Mouse (Mus musculus) stomach, embryonic 15.5 days (tissue): ENCODE measurements around the gene Ptprn2. TPM values are rescaled to one million over a fixed set of nuclear protein-coding genes. Genes with fewer than 3 reads are reported as not detected.

ENCODE experiments used
- ATAC-seq: fragments of 200-750 bp; cut with Nextera tagmentation; 2 replicates; pipeline ENCODE4 v1.8.0; 2017; ENCODE audit warnings: low read depth, moderate number of reproducible peaks, moderate TSS enrichment; ENCODE audit not compliant: insufficient read depth, low FRiP score
- H3K27ac ChIP-seq: fragments of 300-500 bp; sonication (generic); 2 replicates; pipeline ENCODE4 v1.5.1; 2015; ENCODE audit warnings: mild to moderate bottlenecking, inconsistent platforms
- H3K27me3 ChIP-seq: fragments of 300-500 bp; sonication (generic); replicated peaks from 2 replicates; pipeline ENCODE4 v1.6.1; 2015; ENCODE audit warnings: inconsistent platforms
- H3K36me3 ChIP-seq: fragments of 300-500 bp; sonication (generic); 2 replicates; pipeline ENCODE4 v1.6.1; 2015; ENCODE audit warnings: inconsistent platforms
- H3K4me1 ChIP-seq: fragments of 300-500 bp; sonication (generic); 2 replicates; pipeline ENCODE4 v1.6.1; 2015; ENCODE audit warnings: inconsistent platforms
- H3K4me2 ChIP-seq: fragments of 300-500 bp; sonication (generic); 2 replicates; pipeline ENCODE4 v1.6.1; 2015; ENCODE audit warnings: mild to moderate bottlenecking, inconsistent platforms
- H3K4me3 ChIP-seq: fragments of 300-500 bp; sonication (generic); replicated peaks from 2 replicates; pipeline ENCODE4 v1.5.1; 2015; ENCODE audit warnings: inconsistent platforms
- H3K9ac ChIP-seq: fragments of 300-500 bp; sonication (generic); 2 replicates; pipeline ENCODE4 v1.6.1; 2015; ENCODE audit warnings: inconsistent platforms
- H3K9me3 ChIP-seq: fragments of 300-500 bp; sonication (generic); 2 replicates; pipeline ENCODE4 v1.6.1; 2016; ENCODE audit warnings: inconsistent platforms
- WGBS: fragments of 180-500 bp; shearing (Covaris S2); methylation state at CpG from one replicate; pipeline ENCODE4 v1.1.7; 2015; 5-methylcytosine and 5-hydroxymethylcytosine counted together
- polyA plus RNA-seq: library from polyadenylated mRNA; unstranded; fragments of >200 nt; fragmentation: Nextera tagmentation; extraction: Ambion mirVana; gene quantifications from 2 replicates; pipeline ENCODE4 v1.2.1, GENCODE M21; 2015

The Ptprn2 gene
- polyA plus RNA-seq, 1 experiment from 2014 or later = 3.7 TPM

- H3K9me3 ChIP-seq = no peaks in the 10 kb centered on the region
- 63% methylated on average over 10 of the region's 10 CpGs for WGBS
These were observed 629.8 kb downstream of the Ptprn2 start for GRCm38 (mm10) chr12:117115254-117115865.

GRCm38 (mm10) chr12:117127078-117127477, 641.6 kb downstream of the Ptprn2 start:
- no peak for ATAC-seq
- 82% methylated on average over 3 of the region's 3 CpGs for WGBS
- no peak overlapping the region for H3K27ac ChIP-seq

More at GRCm38 (mm10) chr12:117115254-117115865, 629.8 kb downstream of the Ptprn2 start:
- no peak overlapping the region for H3K4me3 ChIP-seq
- no peaks in the 10 kb centered on the region for H3K27me3 ChIP-seq
- ATAC-seq = no peak
- no peaks in the 10 kb centered on the region for H3K36me3 ChIP-seq
- no peak overlapping the region for H3K27ac ChIP-seq
- H3K4me1 ChIP-seq = no peaks in the 10 kb centered on the region
- no peak overlapping the region for H3K9ac ChIP-seq
- H3K4me2 ChIP-seq = no peak overlapping the region

GRCm38 (mm10) chr12:117127485-117127884, 642.0 kb downstream of the Ptprn2 start:
- H3K9ac ChIP-seq = no peak overlapping the region
- no peak overlapping the region for H3K4me2 ChIP-seq
- ATAC-seq = no peak
- WGBS = 70% methylated on average over 6 of the region's 6 CpGs
- no peaks in the 10 kb centered on the region for H3K9me3 ChIP-seq
- H3K36me3 ChIP-seq = no peaks in the 10 kb centered on the region
- no peak overlapping the region for H3K4me3 ChIP-seq
- H3K27ac ChIP-seq = no peak overlapping the region
- H3K27me3 ChIP-seq = no peaks in the 10 kb centered on the region
- H3K4me1 ChIP-seq = no peaks in the 10 kb centered on the region

More at GRCm38 (mm10) chr12:117127078-117127477, 641.6 kb downstream of the Ptprn2 start:
- no peak overlapping the region for H3K9ac ChIP-seq
- no peak overlapping the region for H3K4me3 ChIP-seq
- no peaks in the 10 kb centered on the region for H3K4me1 ChIP-seq
- H3K27me3 ChIP-seq = no peaks in the 10 kb centered on the region
- H3K36me3 ChIP-seq = no peaks in the 10 kb centered on the region
- H3K4me2 ChIP-seq = no peak overlapping the region
- no peaks in the 10 kb centered on the region for H3K9me3 ChIP-seq

GRCm38 (mm10) chr12:117132095-117132494, 646.6 kb downstream of the Ptprn2 start:
- 18% methylated on average over 2 of the region's 2 CpGs for WGBS
- ATAC-seq = no peak
- Histone ChIP-seq H3K9me3 (no peaks in the 10 kb centered on the region), H3K4me2 (no peak overlapping the region), H3K9ac (no peak overlapping the region), H3K36me3 (no peaks in the 10 kb centered on the region), H3K4me1 (no peaks in the 10 kb centered on the region), H3K27ac (no peak overlapping the region), H3K27me3 (no peaks in the 10 kb centered on the region), H3K4me3 (no peak overlapping the region)

- 68% methylated on average over 5 of the region's 5 CpGs for WGBS
- no peak overlapping the region for H3K9ac ChIP-seq
- ATAC-seq = no peak
These were observed 649.7 kb downstream of the Ptprn2 start for GRCm38 (mm10) chr12:117135205-117135604.

GRCm38 (mm10) chr12:117136472-117137010, 651.0 kb downstream of the Ptprn2 start:
- no peak overlapping the region for H3K4me2 ChIP-seq
- WGBS = 64% methylated on average over 5 of the region's 5 CpGs
- H3K36me3 ChIP-seq = no peaks in the 10 kb centered on the region
- H3K4me1 ChIP-seq = no peaks in the 10 kb centered on the region
- no peak overlapping the region for H3K27ac ChIP-seq
- no peak for ATAC-seq
- no peak overlapping the region for H3K9ac ChIP-seq
- H3K27me3 ChIP-seq = no peaks in the 10 kb centered on the region
- H3K4me3 ChIP-seq = no peak overlapping the region
- no peaks in the 10 kb centered on the region for H3K9me3 ChIP-seq

More at GRCm38 (mm10) chr12:117135205-117135604, 649.7 kb downstream of the Ptprn2 start:
- Histone ChIP-seq H3K36me3 (no peaks in the 10 kb centered on the region), H3K27me3 (no peaks in the 10 kb centered on the region), H3K9me3 (no peaks in the 10 kb centered on the region), H3K4me3 (no peak overlapping the region), H3K4me2 (no peak overlapping the region), H3K27ac (no peak overlapping the region), H3K4me1 (no peaks in the 10 kb centered on the region)

GRCm38 (mm10) chr12:117140901-117141300, 655.4 kb downstream of the Ptprn2 start:
- H3K9ac ChIP-seq = no peak overlapping the region
- no peaks in the 10 kb centered on the region for H3K36me3 ChIP-seq
- no peaks in the 10 kb centered on the region for H3K9me3 ChIP-seq
- no peaks in the 10 kb centered on the region for H3K27me3 ChIP-seq
- no peak overlapping the region for H3K4me2 ChIP-seq
- H3K4me3 ChIP-seq = no peak overlapping the region
- H3K4me1 ChIP-seq = no peaks in the 10 kb centered on the region
- 78% methylated on average over 4 of the region's 4 CpGs for WGBS
- no peak overlapping the region for H3K27ac ChIP-seq
- ATAC-seq = no peak

- 76% methylated on average over 6 of the region's 6 CpGs for WGBS
These were observed 655.9 kb downstream of the Ptprn2 start for GRCm38 (mm10) chr12:117141394-117141793.

GRCm38 (mm10) chr12:117149176-117149575, 663.7 kb downstream of the Ptprn2 start:
- 4% methylated on average over 7 of the region's 7 CpGs for WGBS
- ATAC-seq = no peak
- no peaks in the 10 kb centered on the region for H3K36me3 ChIP-seq

More at GRCm38 (mm10) chr12:117141394-117141793, 655.9 kb downstream of the Ptprn2 start:
- no peak overlapping the region for H3K27ac ChIP-seq
- no peak overlapping the region for H3K4me3 ChIP-seq
- H3K36me3 ChIP-seq = no peaks in the 10 kb centered on the region
- H3K27me3 ChIP-seq = no peaks in the 10 kb centered on the region
- H3K9ac ChIP-seq = no peak overlapping the region
- H3K4me1 ChIP-seq = no peaks in the 10 kb centered on the region
- ATAC-seq = no peak
- no peak overlapping the region for H3K4me2 ChIP-seq
- no peaks in the 10 kb centered on the region for H3K9me3 ChIP-seq

GRCm38 (mm10) chr12:117150611-117151395, 665.3 kb downstream of the Ptprn2 start:
- H3K9me3 ChIP-seq = no peaks in the 10 kb centered on the region
- peaks cover 56% of the 10 kb centered on the region for H3K27me3 ChIP-seq
- 11% methylated on average over 33 of the region's 33 CpGs for WGBS
- H3K36me3 ChIP-seq = no peaks in the 10 kb centered on the region
- H3K9ac ChIP-seq = no peak overlapping the region
- H3K4me3 ChIP-seq = no peak overlapping the region
- H3K27ac ChIP-seq = no peak overlapping the region
- ATAC-seq = no peak
- no peak overlapping the region; the same call in 1 of the 2 replicates for H3K4me2 ChIP-seq
- 0 out of 2 replicates have a peak, but pooled peaks cover 5% of the 10 kb centered on the region for H3K4me1 ChIP-seq

More at GRCm38 (mm10) chr12:117149176-117149575, 663.7 kb downstream of the Ptprn2 start:
- no peak overlapping the region for H3K27ac ChIP-seq
- H3K4me1 ChIP-seq = no peaks in the 10 kb centered on the region
- no peak overlapping the region for H3K9ac ChIP-seq
- H3K4me2 ChIP-seq = no peak overlapping the region
- H3K9me3 ChIP-seq = no peaks in the 10 kb centered on the region
- H3K4me3 ChIP-seq = no peak overlapping the region
- H3K27me3 ChIP-seq = peaks cover 40% of the 10 kb centered on the region

GRCm38 (mm10) chr12:117151611-117152010, 666.1 kb downstream of the Ptprn2 start:
- no peak for ATAC-seq
- 11% methylated on average over 7 of the region's 7 CpGs for WGBS

More at GRCm38 (mm10) chr12:117151611-117152010, 666.1 kb downstream of the Ptprn2 start:
- Histone ChIP-seq H3K4me1 (0 out of 2 replicates have a peak, but pooled peaks cover 5% of the 10 kb centered on the region), H3K4me3 (no peak overlapping the region), H3K9ac (no peak overlapping the region), H3K4me2 (no peak overlapping the region), H3K27ac (no peak overlapping the region), H3K36me3 (no peaks in the 10 kb centered on the region), H3K27me3 (peaks cover 62% of the 10 kb centered on the region), H3K9me3 (no peaks in the 10 kb centered on the region)
